Mouse (Mus musculus) hindbrain, postnatal 0 days (tissue): ENCODE results near the gene Rabl2. TPM values are rescaled to one million over a fixed set of nuclear protein-coding genes. Genes with fewer than 3 reads are reported as not detected.

Experiments used
- ATAC-seq: fragments of 200-750 bp; cut with Nextera tagmentation; 2 replicates; pipeline ENCODE4 v1.8.0; 2017; ENCODE audit warnings: mild to moderate bottlenecking, moderate TSS enrichment, moderate library complexity
- DNase-seq: peaks from one replicate; pipeline ENCODE4 v3.0.0-alpha.2; 2015; ENCODE audit warnings: low spot score
- H3K27ac ChIP-seq: fragments of 300-500 bp; sonication (generic); 2 replicates; pipeline ENCODE4 v1.5.1; 2014; ENCODE audit warnings: mild to moderate bottlenecking
- H3K27me3 ChIP-seq: fragments of 300-500 bp; sonication (generic); 2 replicates; pipeline ENCODE4 v1.6.1; 2014; ENCODE audit warnings: low read length, mixed read lengths; ENCODE audit not compliant: insufficient read depth
- H3K36me3 ChIP-seq: fragments of 300-500 bp; sonication (generic); 2 replicates; pipeline ENCODE4 v1.6.1; 2014; ENCODE audit warnings: low read length, mixed read lengths; ENCODE audit not compliant: insufficient read depth
- H3K4me1 ChIP-seq: fragments of 300-500 bp; sonication (generic); 2 replicates; pipeline ENCODE4 v1.6.1; 2014; ENCODE audit warnings: antibody characterized with exemption, low read length, mixed read lengths; ENCODE audit not compliant: insufficient read depth
- H3K4me2 ChIP-seq: fragments of 300-500 bp; sonication (generic); 2 replicates; pipeline ENCODE4 v1.6.1; 2014; ENCODE audit warnings: low read depth, mild to moderate bottlenecking, low read length, moderate library complexity, mixed read lengths
- H3K4me3 ChIP-seq: fragments of 300-500 bp; sonication (generic); 2 replicates; pipeline ENCODE4 v1.5.1; 2014; ENCODE audit warnings: low read length
- H3K9ac ChIP-seq: fragments of 300-500 bp; sonication (generic); replicated peaks from 2 replicates; pipeline ENCODE4 v1.6.1; 2014; ENCODE audit warnings: mild to moderate bottlenecking, low read length, moderate library complexity, mixed read lengths
- H3K9me3 ChIP-seq: fragments of 300-500 bp; sonication (generic); 2 replicates; pipeline ENCODE4 v1.6.1; 2016; ENCODE audit warnings: low read length, mixed read lengths
- CTCF ChIP-seq: IDR thresholded peaks from 2 replicates; pipeline ENCODE4 v1.5.1; 2016; ENCODE audit warnings: antibody characterized with exemption, control low read depth, low read depth
- WGBS: fragments of 180-500 bp; shearing (Covaris S2); extraction: QIAGEN DNeasy Blood & Tissue Kit; methylation state at CpG from one replicate; pipeline ENCODE4 v1.1.7; 2014; 5-methylcytosine and 5-hydroxymethylcytosine counted together
- polyA plus RNA-seq: library from polyadenylated mRNA; unstranded; fragments of >200 nt; fragmentation: Nextera tagmentation; extraction: Ambion mirVana; gene quantifications from 2 replicates; pipeline ENCODE4 v1.2.1, GENCODE M21; 2015
- total RNA-seq: library from RNA; depleted of rRNA; stranded (reverse); fragments of >200 nt; gene quantifications from 2 replicates; pipeline ENCODE4 v1.2.3, GENCODE M21; 2014

Rabl2 gene
- total and polyA plus RNA-seq, 2 experiments from 2014 or later: 42.2 to 66.6 TPM

DNA sequence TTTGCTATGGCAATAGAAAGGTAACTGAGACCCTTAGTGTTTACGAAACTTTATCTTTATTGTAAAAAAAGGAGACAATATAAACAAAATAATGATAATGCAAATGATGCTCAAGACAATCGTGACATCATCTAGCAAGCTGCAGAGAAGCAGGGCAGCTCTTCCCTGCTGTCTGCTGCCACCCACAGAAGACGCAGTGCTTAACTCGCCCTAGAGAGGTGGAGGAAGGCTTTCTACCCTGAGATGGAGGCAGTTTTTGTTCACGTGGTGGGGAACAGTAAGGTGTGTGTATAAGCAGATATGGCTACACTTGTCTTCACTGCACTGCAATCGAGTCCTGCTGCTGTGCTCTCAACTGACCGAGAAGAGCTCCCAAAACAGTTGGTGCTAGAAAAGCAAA, 9.2 kb downstream of the Rabl2 start:
- no peaks in the 10 kb centered on the region for H3K27me3 ChIP-seq
- H3K27ac ChIP-seq: no peak overlapping the region
- no peaks in the 10 kb centered on the region for H3K4me1 ChIP-seq
- no peak overlapping the region for H3K4me3 ChIP-seq
- WGBS: 90% methylated on average over 7 of the region's 7 CpGs
- DNase-seq: no peak
- peaks cover 14% of the 10 kb centered on the region; the same call in 1 of the 2 replicates for H3K36me3 ChIP-seq
- H3K4me2 ChIP-seq: no peak overlapping the region
- no peak overlapping the region for H3K9ac ChIP-seq
- TF ChIP-seq CTCF: no peak
- H3K9me3 ChIP-seq: no peaks in the 10 kb centered on the region
- no peak for ATAC-seq

DNA sequence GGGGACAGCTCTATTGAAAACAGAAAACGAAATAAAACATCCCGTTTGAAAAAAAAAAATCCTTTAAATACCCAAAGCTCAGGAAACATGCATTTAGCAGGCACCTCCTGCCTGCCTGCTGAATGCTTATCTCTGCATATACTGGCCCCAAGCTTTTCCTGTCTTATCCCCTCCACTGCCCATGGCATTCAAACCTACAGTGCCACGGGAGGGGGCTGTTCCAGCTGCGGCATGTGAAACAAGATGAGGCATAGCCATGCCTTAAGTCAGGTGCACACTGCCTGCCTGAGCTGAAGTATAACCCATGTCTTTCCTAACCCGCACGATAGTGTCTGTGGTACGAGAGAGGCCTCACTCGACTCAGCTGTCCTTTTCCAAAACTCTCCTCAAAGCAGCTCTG, 19.6 kb downstream of the Rabl2 start:
- DNase-seq (no peak), ATAC-seq (no peak)
- Histone ChIP-seq H3K27me3 (no peaks in the 10 kb centered on the region), H3K9ac (no peak overlapping the region), H3K9me3 (no peaks in the 10 kb centered on the region), H3K4me3 (no peak overlapping the region), H3K36me3 (no peaks in the 10 kb centered on the region), H3K4me1 (no peaks in the 10 kb centered on the region), H3K27ac (no peak overlapping the region), H3K4me2 (no peak overlapping the region)
- 77% methylated on average over 8 of the region's 8 CpGs for WGBS
- no peak for TF ChIP-seq CTCF

DNA sequence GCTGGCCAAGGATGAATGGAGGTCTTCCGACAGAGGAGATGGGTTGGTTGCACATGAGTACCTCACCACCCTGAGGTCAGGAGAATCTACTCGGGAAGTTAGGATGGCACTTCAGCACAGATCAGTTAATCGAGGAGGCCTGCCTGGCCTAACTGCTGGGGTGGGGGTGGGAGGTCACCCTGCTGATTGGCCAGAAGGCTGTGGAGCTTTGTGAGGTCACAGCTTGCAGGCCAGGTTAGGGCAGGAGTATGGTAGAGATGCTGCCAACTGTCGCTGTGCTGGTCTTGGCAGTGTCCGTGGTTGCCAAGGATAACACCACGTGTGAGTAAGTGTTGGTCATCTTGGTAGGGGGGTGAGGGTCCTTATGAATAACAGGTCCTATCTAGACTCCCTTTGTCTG, 23.6 kb downstream of the Rabl2 start, which contains the start of gene Acr:
Gene Acr, plus strand, starts transcription at position 213 of the 400 bp plus-strand sequence.
- Histone ChIP-seq H3K4me3 (no peak within 1 kb of the TSS), H3K27me3 (no peaks in the 10 kb centered on the region), H3K9ac (no peak within 1 kb of the TSS), H3K4me1 (no peaks in the 10 kb centered on the region), H3K36me3 (no peaks in the 10 kb centered on the region), H3K9me3 (no peaks in the 10 kb centered on the region), H3K4me2 (no peak within 1 kb of the TSS), H3K27ac (no peak within 1 kb of the TSS)
- DNase-seq (no peak), ATAC-seq (0 out of 2 replicates have a peak, but pooled peaks have one; percentile 43)
- no peak for TF ChIP-seq CTCF
- WGBS: 83% methylated on average over 6 of the region's 6 CpGs

DNA sequence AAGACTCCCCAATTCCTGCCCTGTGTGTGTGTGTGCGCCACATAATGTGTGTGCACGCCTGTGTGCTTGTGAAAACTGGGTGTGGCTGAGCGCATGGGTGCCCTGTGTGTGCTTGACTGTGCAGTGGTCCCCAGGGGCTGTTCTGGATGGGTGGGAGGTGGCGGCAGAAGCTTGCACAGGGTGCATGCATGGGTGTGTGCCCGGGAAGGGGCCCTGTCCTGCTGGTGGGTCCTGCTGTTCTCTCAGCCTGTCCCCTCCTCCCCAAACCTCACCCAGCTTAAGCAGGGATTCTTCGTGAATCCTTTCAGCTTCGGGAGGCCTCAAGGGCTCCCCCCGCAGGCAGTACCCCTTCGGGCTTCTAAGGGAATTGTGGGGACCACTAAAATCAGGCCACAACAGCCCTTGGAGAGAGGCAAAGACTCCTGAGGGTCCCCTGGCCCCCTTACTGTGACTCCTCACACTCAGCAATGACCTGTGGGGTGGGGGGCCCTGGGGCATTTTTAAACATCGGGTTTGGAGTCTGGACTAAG, 32.5 kb downstream of the Rabl2 start:
- no peak for DNase-seq

DNA sequence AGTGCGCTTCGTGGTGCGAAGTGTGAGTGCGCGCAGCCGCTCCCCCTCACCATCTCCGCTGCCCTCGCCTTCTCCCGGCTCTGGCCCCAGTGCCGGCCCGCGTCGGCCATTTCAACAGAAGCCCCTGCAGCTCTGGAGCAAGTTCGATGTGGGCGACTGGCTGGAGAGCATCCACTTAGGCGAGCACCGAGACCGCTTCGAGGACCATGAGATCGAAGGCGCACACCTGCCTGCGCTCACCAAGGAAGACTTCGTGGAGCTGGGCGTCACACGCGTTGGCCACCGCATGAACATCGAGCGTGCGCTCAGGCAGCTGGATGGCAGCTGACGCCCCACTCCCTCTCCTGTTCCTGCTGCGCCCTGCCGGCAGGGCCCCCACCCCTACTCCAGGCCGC, 33.7 kb downstream of the Rabl2 start:
- Histone ChIP-seq H3K36me3 (no peaks in the 10 kb centered on the region; the same call in 1 of the 2 replicates), H3K27me3 (no peaks in the 10 kb centered on the region), H3K9me3 (no peaks in the 10 kb centered on the region), H3K27ac (no peak overlapping the region), H3K9ac (no peak overlapping the region), H3K4me2 (peak overlapping the region; percentile 34), H3K4me1 (0 out of 2 replicates have a peak, but pooled peaks cover 5% of the 10 kb centered on the region), H3K4me3 (no peak overlapping the region)
- TF ChIP-seq CTCF: no peak
- ATAC-seq (no peak), DNase-seq (no peak)
- WGBS: 21% methylated on average over 31 of the region's 34 CpGs

More for the DNA sequence above, 32.5 kb downstream of the Rabl2 start:
- Histone ChIP-seq H3K27me3 (no peaks in the 10 kb centered on the region), H3K9ac (no peak overlapping the region), H3K9me3 (no peaks in the 10 kb centered on the region), H3K4me2 (no peak overlapping the region), H3K4me1 (0 out of 2 replicates have a peak, but pooled peaks cover 5% of the 10 kb centered on the region), H3K36me3 (no peaks in the 10 kb centered on the region), H3K27ac (no peak overlapping the region), H3K4me3 (no peak overlapping the region)
- WGBS: 58% methylated on average over 10 of the region's 10 CpGs
- 0 out of 2 replicates have a peak, but pooled peaks have one; percentile 17 for ATAC-seq
- no peak for TF ChIP-seq CTCF

DNA sequence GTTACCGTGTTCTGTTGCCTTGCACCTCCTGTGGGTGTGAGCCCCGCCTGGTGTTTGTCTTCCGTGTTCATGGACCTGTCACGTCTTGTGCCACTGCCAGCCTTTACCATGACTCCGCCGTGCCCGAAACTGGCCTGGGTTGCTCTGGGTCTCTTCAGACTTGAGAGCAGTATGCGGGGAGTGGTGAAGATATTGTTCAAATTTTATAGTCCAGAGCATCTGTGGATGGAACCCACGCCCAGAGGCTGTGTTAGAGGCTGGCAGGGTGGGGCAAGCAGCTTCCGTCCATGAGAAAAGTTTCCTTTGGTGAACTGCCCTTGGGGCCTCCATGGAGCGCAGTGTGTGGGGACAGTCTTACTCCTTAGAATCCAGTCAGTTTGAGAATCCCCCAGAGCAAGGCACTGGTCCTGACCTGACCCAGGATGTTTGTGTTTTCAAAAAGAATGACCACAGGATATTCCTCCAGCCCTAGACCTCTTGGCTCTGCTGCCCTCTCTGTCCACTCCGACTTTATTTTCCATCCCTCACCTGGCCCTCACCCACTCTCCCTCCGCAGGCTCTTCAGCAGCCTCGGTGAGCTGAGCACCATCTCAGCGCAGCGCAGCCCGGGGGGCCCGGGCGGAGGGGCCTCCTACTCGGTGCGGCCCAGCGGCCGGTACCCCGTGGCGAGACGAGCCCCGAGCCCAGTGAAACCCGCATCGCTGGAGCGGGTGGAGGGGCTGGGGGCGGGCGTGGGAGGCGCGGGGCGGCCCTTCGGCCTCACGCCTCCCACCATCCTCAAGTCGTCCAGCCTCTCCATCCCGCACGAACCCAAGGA, 34.3 kb downstream of the Rabl2 start:
- Histone ChIP-seq H3K9me3 (no peaks in the 10 kb centered on the region), H3K9ac (no peak overlapping the region), H3K4me2 (peak overlapping the region; percentile 34; the same call in 1 of the 2 replicates), H3K27ac (no peak overlapping the region), H3K4me1 (0 out of 2 replicates have a peak, but pooled peaks cover 5% of the 10 kb centered on the region), H3K36me3 (peaks cover 3% of the 10 kb centered on the region; the same call in 1 of the 2 replicates), H3K4me3 (no peak overlapping the region), H3K27me3 (no peaks in the 10 kb centered on the region)
- ATAC-seq (no peak), DNase-seq (no peak)
- 25% methylated on average over 34 of the region's 40 CpGs for WGBS
- no peak for TF ChIP-seq CTCF
